Mouse (Mus musculus): ENCODE data around the gene Capza2. TPM values are rescaled to one million over a fixed set of nuclear protein-coding genes. Genes with fewer than 3 reads are reported as not detected.

The Capza2 gene
- polyA plus RNA-seq, 1 experiment = 67.3 TPM

DNA sequence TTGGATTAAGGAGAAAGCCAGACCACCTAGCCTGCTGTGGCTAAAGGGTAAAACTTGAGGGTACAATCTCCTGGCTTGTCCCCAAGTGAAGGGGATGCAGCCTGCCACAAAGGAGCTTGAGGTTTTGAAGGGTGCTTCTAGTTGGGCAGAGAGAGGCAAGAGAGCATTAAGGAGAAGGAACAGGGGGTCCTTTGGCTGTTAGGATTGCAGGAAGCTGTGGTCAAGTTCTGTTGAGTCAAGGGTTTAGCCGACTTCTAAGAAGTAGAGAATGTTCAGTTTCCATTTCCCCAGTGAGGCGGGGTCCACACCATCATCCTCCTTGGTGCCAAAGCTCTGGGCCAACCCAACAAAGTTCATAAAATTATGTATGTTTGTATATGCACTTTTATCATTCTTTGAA is 19.0 kb downstream of the Capza2 start:
- H3K4me3 ChIP-seq (replicated peaks; ENCODE audit: control insufficient read depth, low read depth, low read length) = no peak overlapping the region
- peaks cover 2% of the 10 kb centered on the region; the same call in 1 of the 2 replicates for H3K4me1 ChIP-seq (ENCODE audit: control insufficient read depth, insufficient read depth, low read length)
- no peak for TF ChIP-seq POLR2A (IDR thresholded peaks at IDR 0.05; ENCODE audit: borderline replicate concordance, control insufficient read depth, low read depth, low read length)
- H3K27ac ChIP-seq (ENCODE audit: control insufficient read depth, insufficient read depth, low read depth, low read length, poor library complexity) = peak overlapping the region; percentile 7; the same call in 1 of the 2 replicates
- WGBS = 19% methylated on average over 2 of the region's 2 CpGs

DNA sequence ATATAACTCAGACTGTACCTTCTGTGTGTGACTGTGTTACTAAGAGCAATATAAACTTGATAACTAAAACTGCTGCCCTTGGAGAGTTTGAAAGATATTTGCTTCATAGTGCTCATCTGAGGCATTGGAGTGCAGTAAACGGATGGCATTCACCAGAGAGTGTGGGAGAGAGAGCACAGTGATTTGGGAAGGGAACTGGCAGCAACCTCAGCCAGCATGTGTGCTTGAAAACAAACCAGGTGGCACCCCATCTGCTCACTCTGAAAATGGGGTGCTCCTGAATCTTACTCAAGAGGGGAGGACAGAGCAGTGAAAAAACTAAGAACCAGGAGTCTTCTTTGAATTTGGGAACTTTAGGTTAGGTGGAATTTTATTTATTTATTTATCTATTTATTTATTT is 21.3 kb downstream of the Capza2 start:
- H3K27ac ChIP-seq (ENCODE audit: control insufficient read depth, insufficient read depth, low read depth, low read length, poor library complexity) = no peak overlapping the region
- H3K4me1 ChIP-seq (ENCODE audit: control insufficient read depth, insufficient read depth, low read length) = no peaks in the 10 kb centered on the region
- H3K4me3 ChIP-seq (replicated peaks; ENCODE audit: control insufficient read depth, low read depth, low read length) = no peak overlapping the region
- 93% methylated on average over 1 of the region's 1 CpGs for WGBS
- TF ChIP-seq POLR2A (IDR thresholded peaks at IDR 0.05; ENCODE audit: borderline replicate concordance, control insufficient read depth, low read depth, low read length) = no peak
- TF ChIP-seq CTCF (IDR thresholded peaks at IDR 0.05; ENCODE audit: control insufficient read depth, insufficient read depth, low read length) = no peak

DNA sequence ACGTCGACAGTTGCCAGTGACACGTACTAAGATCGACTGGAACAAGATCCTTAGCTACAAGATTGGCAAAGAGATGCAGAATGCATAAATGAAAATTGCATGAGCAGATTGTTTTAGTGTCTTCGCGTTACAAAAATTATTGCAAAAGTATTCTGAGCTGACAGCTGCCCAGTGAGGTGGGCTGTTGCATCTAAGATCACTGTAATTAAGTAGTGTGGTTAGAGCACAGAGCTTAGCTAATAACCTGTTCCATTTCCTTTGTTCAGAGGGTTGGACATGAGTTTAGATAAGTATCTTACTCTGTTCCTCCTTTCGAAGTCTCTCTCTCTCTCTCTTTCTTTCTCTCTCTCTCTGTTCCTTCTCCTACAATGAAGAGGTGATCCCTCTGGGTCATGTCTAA is 29.3 kb downstream of the Capza2 start:
- WGBS = 56% methylated on average over 7 of the region's 7 CpGs
- Histone ChIP-seq H3K4me1 (ENCODE audit: control insufficient read depth, insufficient read depth, low read length) (no peaks in the 10 kb centered on the region), H3K27ac (ENCODE audit: control insufficient read depth, insufficient read depth, low read depth, low read length, poor library complexity) (no peak overlapping the region), H3K4me3 (replicated peaks; ENCODE audit: control insufficient read depth, low read depth, low read length) (no peak overlapping the region)
- TF ChIP-seq POLR2A (IDR thresholded peaks at IDR 0.05; ENCODE audit: borderline replicate concordance, control insufficient read depth, low read depth, low read length) = no peak
- TF ChIP-seq CTCF (IDR thresholded peaks at IDR 0.05; ENCODE audit: control insufficient read depth, insufficient read depth, low read length) = no peak

DNA sequence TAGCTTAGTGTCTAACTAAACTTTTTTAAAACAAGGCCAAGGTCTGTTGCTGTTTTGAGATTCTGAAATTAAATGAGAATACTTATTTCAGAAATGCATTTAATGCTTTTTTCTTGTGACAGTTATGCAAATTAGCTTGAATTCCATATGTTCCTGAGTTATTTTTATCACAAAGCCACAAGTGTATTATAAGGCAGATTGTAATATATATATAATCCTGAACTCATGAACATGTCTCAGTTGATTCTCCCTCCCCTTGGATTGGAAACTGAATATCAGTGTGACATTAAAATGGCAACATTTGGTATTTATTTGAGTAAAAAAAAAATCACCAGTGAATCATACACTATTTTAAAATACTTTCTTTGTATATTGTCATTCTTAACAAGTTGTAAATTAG is 30.0 kb downstream of the Capza2 start:
- TF ChIP-seq POLR2A (IDR thresholded peaks at IDR 0.05; ENCODE audit: borderline replicate concordance, control insufficient read depth, low read depth, low read length) = no peak
- no peak for TF ChIP-seq CTCF (IDR thresholded peaks at IDR 0.05; ENCODE audit: control insufficient read depth, insufficient read depth, low read length)
- H3K4me3 ChIP-seq (replicated peaks; ENCODE audit: control insufficient read depth, low read depth, low read length) = no peak overlapping the region
- H3K4me1 ChIP-seq (ENCODE audit: control insufficient read depth, insufficient read depth, low read length) = no peaks in the 10 kb centered on the region
- H3K27ac ChIP-seq (ENCODE audit: control insufficient read depth, insufficient read depth, low read depth, low read length, poor library complexity) = no peak overlapping the region

DNA sequence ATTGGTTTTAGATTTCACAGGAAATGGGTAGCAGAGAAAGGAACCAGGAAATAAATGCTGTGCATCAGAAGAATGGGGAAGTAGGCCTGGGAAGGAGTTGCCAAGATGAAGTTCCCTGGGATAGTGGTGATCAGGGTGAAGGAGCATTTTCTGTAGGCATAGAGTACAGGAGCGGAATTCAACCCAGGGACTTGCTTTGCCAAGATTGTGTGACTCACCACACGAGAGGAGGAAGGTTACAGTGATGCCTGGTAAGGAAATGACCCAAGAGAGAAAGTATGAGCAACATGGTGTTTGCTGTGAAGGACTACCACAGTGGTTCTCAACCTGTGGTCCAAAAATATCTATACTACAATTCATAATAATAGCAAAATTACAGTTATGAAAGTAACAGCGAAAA is 31.8 kb downstream of the Capza2 start:
- H3K4me3 ChIP-seq (replicated peaks; ENCODE audit: control insufficient read depth, low read depth, low read length) = no peak overlapping the region
- no peak overlapping the region for H3K27ac ChIP-seq (ENCODE audit: control insufficient read depth, insufficient read depth, low read depth, low read length, poor library complexity)
- 74% methylated on average over 3 of the region's 3 CpGs for WGBS
- TF ChIP-seq POLR2A (IDR thresholded peaks at IDR 0.05; ENCODE audit: borderline replicate concordance, control insufficient read depth, low read depth, low read length) (no peak), CTCF (IDR thresholded peaks at IDR 0.05; ENCODE audit: control insufficient read depth, insufficient read depth, low read length) (no peak)
- no peaks in the 10 kb centered on the region for H3K4me1 ChIP-seq (ENCODE audit: control insufficient read depth, insufficient read depth, low read length)

DNA sequence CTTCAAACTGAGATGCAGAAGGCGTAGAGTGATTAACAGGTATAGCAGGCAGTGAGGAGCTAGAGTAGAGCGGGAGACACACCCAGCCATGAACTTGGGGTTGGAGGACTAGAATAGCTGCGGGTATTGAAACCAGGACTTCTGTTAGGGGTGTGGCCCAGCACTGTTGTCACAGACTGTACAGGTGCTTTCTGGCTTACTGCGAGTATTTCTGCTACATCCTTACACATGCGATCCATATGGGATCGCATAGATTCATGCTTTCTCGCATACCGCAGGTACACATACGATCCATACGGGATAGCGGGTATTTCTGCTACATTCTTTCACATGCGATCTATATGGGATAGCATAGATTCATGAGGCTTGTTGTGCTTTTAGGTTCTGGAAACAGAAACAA is 32.3 kb downstream of the Capza2 start:
- 93% methylated on average over 12 of the region's 12 CpGs for WGBS
- Histone ChIP-seq H3K4me3 (replicated peaks; ENCODE audit: control insufficient read depth, low read depth, low read length) (no peak overlapping the region), H3K4me1 (ENCODE audit: control insufficient read depth, insufficient read depth, low read length) (no peaks in the 10 kb centered on the region), H3K27ac (ENCODE audit: control insufficient read depth, insufficient read depth, low read depth, low read length, poor library complexity) (no peak overlapping the region)
- TF ChIP-seq CTCF (IDR thresholded peaks at IDR 0.05; ENCODE audit: control insufficient read depth, insufficient read depth, low read length) (no peak), POLR2A (IDR thresholded peaks at IDR 0.05; ENCODE audit: borderline replicate concordance, control insufficient read depth, low read depth, low read length) (no peak)

DNA sequence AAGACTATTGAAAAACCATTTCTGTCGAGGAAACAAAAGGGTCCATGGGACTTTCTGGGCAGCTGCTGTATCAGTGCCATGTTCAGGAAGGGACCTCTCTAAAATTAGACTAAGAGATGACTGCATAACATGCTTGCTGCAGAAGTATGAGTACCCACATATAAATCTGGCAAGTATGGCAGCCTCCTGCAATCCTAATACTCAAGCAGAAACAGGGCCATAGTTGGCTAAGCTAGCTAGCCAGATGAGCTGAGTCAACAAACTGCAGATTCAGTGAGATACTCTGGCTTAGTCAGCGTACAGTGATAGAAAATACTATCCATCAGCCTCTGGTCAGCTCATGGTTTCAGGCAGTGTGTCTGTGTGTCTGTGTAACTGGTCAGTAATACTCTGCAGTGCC is 33.8 kb downstream of the Capza2 start:
- 70% methylated on average over 2 of the region's 2 CpGs for WGBS
- no peak for TF ChIP-seq POLR2A (IDR thresholded peaks at IDR 0.05; ENCODE audit: borderline replicate concordance, control insufficient read depth, low read depth, low read length)
- no peak for TF ChIP-seq CTCF (IDR thresholded peaks at IDR 0.05; ENCODE audit: control insufficient read depth, insufficient read depth, low read length)
- no peaks in the 10 kb centered on the region for H3K4me1 ChIP-seq (ENCODE audit: control insufficient read depth, insufficient read depth, low read length)
- no peak overlapping the region for H3K4me3 ChIP-seq (replicated peaks; ENCODE audit: control insufficient read depth, low read depth, low read length)
- no peak overlapping the region for H3K27ac ChIP-seq (ENCODE audit: control insufficient read depth, insufficient read depth, low read depth, low read length, poor library complexity)

DNA sequence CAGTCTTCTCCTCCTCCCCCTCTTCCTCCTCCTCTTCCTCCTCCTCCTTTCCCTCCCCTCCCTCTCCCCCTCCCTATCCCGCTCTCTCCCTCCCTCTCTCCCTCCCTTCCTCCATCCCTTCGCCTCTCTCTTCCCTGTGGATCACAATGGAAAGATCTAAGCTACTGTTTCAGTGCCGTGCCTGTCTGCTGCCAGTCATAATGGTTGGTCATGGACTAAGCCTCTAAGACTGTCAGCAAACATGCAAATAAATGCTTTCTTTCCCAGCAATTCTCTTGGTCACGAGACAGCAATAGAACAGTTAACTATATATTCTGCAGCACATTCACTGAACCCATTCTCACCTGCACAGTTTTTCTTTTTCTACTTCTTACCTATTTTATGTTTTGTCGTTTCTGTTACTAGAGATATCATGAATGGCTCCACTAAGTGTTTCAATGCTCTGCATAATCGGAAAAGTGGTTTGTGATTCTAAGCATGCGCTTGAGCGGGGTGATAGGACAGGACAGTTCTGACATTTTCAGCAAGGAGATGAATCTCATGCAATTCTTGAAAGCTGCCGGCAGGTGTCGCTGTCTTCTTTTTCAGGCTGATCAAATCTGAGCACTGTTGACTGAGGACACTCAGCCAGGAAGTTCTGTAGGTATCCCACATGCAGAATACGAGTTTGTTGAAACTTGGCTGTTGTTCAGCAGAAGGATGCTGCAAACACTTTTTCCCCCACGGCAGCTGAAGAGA is 39.2 kb downstream of the Capza2 start:
- Histone ChIP-seq H3K4me1 (ENCODE audit: control insufficient read depth, insufficient read depth, low read length) (peaks cover 2% of the 10 kb centered on the region; the same call in 1 of the 2 replicates), H3K4me3 (replicated peaks; ENCODE audit: control insufficient read depth, low read depth, low read length) (no peak overlapping the region), H3K27ac (ENCODE audit: control insufficient read depth, insufficient read depth, low read depth, low read length, poor library complexity) (no peak overlapping the region)
- WGBS = 25% methylated on average over 12 of the region's 12 CpGs
- TF ChIP-seq CTCF (IDR thresholded peaks at IDR 0.05; ENCODE audit: control insufficient read depth, insufficient read depth, low read length) (peak; percentile 73), POLR2A (IDR thresholded peaks at IDR 0.05; ENCODE audit: borderline replicate concordance, control insufficient read depth, low read depth, low read length) (no peak)

DNA sequence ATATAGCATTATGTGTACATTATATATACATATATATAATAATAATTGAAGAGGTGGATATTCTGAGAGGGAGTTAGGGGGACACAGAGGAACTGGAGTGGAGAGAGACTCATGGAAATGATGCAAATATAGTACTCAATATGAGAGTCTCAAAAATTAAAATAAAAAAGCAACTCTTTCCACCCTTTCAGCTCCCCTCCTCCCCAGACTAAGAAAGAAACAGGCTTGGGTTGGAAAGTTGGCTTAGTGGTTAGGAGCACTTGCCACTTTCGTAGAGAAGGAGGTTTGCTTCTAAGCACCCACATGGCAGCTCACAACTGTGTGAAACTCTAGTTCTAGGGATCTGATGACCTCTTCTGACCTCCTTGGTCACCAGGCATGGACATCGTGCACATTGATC is 41.0 kb downstream of the Capza2 start:
- H3K4me1 ChIP-seq (ENCODE audit: control insufficient read depth, insufficient read depth, low read length) = peaks cover 5% of the 10 kb centered on the region
- H3K4me3 ChIP-seq (replicated peaks; ENCODE audit: control insufficient read depth, low read depth, low read length) = no peak overlapping the region
- WGBS = 73% methylated on average over 2 of the region's 2 CpGs
- no peak overlapping the region for H3K27ac ChIP-seq (ENCODE audit: control insufficient read depth, insufficient read depth, low read depth, low read length, poor library complexity)
- TF ChIP-seq CTCF (IDR thresholded peaks at IDR 0.05; ENCODE audit: control insufficient read depth, insufficient read depth, low read length) = no peak
- no peak for TF ChIP-seq POLR2A (IDR thresholded peaks at IDR 0.05; ENCODE audit: borderline replicate concordance, control insufficient read depth, low read depth, low read length)
